9 mouse cellular contexts compared by ENCODE assay signal in the genomic region with DNA sequence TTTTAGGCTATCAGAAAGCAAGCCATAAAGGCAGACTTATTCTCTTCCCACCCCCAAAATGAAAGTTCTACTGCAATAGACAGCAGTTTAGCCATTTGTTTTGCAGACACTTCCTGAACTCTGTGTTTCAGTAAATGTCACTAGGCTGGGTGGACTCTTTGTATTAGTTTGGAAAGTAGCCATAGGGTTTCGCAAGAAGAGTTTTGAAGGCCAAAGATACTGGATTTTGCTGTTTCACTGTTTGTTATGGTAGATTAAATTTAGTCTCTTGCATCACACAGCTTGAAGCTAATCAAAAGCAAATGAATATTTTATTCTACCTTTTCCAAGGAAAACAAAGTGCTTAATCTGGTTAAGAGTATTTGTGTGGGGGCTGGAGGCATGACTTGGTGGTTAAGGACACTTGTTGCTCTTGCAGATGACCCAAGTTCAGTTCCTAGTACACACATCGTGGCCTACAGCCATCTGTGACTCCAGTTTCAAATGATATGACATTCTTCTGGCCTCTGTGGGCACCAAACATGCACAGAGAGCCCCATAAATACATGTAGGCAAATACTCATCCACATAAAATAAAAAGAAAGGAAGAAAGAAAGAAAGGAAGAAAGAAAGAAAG. TPM values are rescaled to one million over a fixed set of nuclear protein-coding genes. Genes with fewer than 3 reads are reported as not detected.
DNase-seq lines count a peak whose midpoint lies in the region; ATAC-seq and TF ChIP-seq lines count a peak whose summit lies in the region.
"Had no signal": no experiment of that assay in that cellular context is flagged by ENCODE, and none has a peak within 500 bp of the region (broad histone marks: within the 10 kb centered on the region; RNA-seq: fewer than 3 reads in every experiment).

No protein-coding gene starts in this region.

- H3K4me1 ChIP-seq in kidney, postnatal 0 days (replicated peaks; ENCODE audit: insufficient read depth, low read length) = no peaks in the 10 kb centered on the region
- no peaks in the 10 kb centered on the region for H3K4me1 ChIP-seq in hindbrain, embryonic 16.5 days (ENCODE audit: control insufficient read depth, insufficient read depth, low read depth, low read length)
- H3K4me1 ChIP-seq in midbrain, embryonic 10.5 days = no peaks in the 10 kb centered on the region

- DNase-seq in kidney, postnatal 0 days (ENCODE audit: low spot score) = peak; percentile 35
- DNase-seq in kidney, adult 11 months = no peak
- peak; percentile 97 for DNase-seq in adipocyte (ENCODE audit: low spot score)
- DNase-seq in gonadal fat pad, adult 2 months (ENCODE audit: low read depth) = peak; percentile 70
- peak; percentile 82 for DNase-seq in lung, postnatal 25 days (ENCODE audit: low spot score)
- no peak for DNase-seq in midbrain, embryonic 10.5 days (ENCODE audit: low spot score)
- DNase-seq: right cerebral cortex, postnatal 25 days had no signal

- 57% methylated on average over 2 of the region's 2 CpGs for WGBS in kidney, postnatal 0 days
- 75% methylated on average over 2 of the region's 2 CpGs for WGBS in hindbrain, embryonic 16.5 days
- WGBS in midbrain, embryonic 10.5 days = 86% methylated on average over 2 of the region's 2 CpGs

- no peak for ATAC-seq in kidney, postnatal 0 days (replicated peaks; ENCODE audit: low FRiP score, low read depth)
- no peak for ATAC-seq in hindbrain, embryonic 16.5 days

- no peak overlapping the region for H3K9ac ChIP-seq in kidney, postnatal 0 days (ENCODE audit: low read depth, low read length)
- no peak overlapping the region for H3K9ac ChIP-seq in hindbrain, embryonic 16.5 days (ENCODE audit: low read depth, low read length)
- H3K9ac ChIP-seq: hindbrain, embryonic 14.5 days had no signal

- no peak overlapping the region for H3K4me2 ChIP-seq in kidney, postnatal 0 days (ENCODE audit: low read length)
- no peak overlapping the region for H3K4me2 ChIP-seq in hindbrain, embryonic 16.5 days (ENCODE audit: low read length)
- H3K4me2 ChIP-seq: hindbrain, embryonic 14.5 days had no signal

- no peaks in the 10 kb centered on the region for H3K27me3 ChIP-seq in kidney, postnatal 0 days (ENCODE audit: insufficient read depth, low read length)
- H3K27me3 ChIP-seq in hindbrain, embryonic 16.5 days (replicated peaks; ENCODE audit: control insufficient read depth, insufficient read depth, low read length) = no peaks in the 10 kb centered on the region
- no peaks in the 10 kb centered on the region for H3K27me3 ChIP-seq in midbrain, embryonic 10.5 days (ENCODE audit: low read depth, poor library complexity, severe bottlenecking)

- H3K27ac ChIP-seq in kidney, postnatal 0 days = no peak overlapping the region
- H3K27ac ChIP-seq in hindbrain, embryonic 16.5 days (ENCODE audit: low read depth, low read length) = no peak overlapping the region
- no peak overlapping the region for H3K27ac ChIP-seq in midbrain, embryonic 10.5 days (replicated peaks)
- H3K27ac ChIP-seq: hindbrain, embryonic 14.5 days had no signal

- no peaks in the 10 kb centered on the region for H3K9me3 ChIP-seq in kidney, postnatal 0 days (replicated peaks; ENCODE audit: low read length)
- no peaks in the 10 kb centered on the region for H3K9me3 ChIP-seq in hindbrain, embryonic 16.5 days (ENCODE audit: control insufficient read depth, low read length)
- no peaks in the 10 kb centered on the region for H3K9me3 ChIP-seq in midbrain, embryonic 10.5 days (replicated peaks)

- no peaks in the 10 kb centered on the region for H3K36me3 ChIP-seq in kidney, postnatal 0 days (ENCODE audit: insufficient read depth, low read length)
- H3K36me3 ChIP-seq in hindbrain, embryonic 16.5 days (ENCODE audit: control insufficient read depth, insufficient read depth, low read length) = no peaks in the 10 kb centered on the region
- H3K36me3 ChIP-seq in midbrain, embryonic 10.5 days = no peaks in the 10 kb centered on the region

- TF ChIP-seq CTCF in kidney, postnatal 0 days (IDR thresholded peaks at IDR 0.05; ENCODE audit: low read depth) = no peak

- H3K4me3 ChIP-seq in kidney, postnatal 0 days (replicated peaks; ENCODE audit: low read depth, low read length) = no peak overlapping the region
- H3K4me3 ChIP-seq in hindbrain, embryonic 16.5 days (ENCODE audit: low read length) = no peak overlapping the region
- H3K4me3 ChIP-seq in midbrain, embryonic 10.5 days = no peak overlapping the region

RNA-seq across cellular contexts. Expression of gene Aox3, which starts 11.3 kb away (rescaled TPM):
- polyA plus RNA-seq in kidney, postnatal 0 days (2015; fragmentation: Nextera tagmentation; extraction: Ambion mirVana) = 3.8 and 4.2 TPM in 2 replicates
- polyA plus RNA-seq in gonadal fat pad, adult 2 months (2012; rRNA removed) = 1.1 and 1.5 TPM in 2 replicates
- polyA plus RNA-seq in hindbrain, embryonic 16.5 days (2015; fragmentation: Nextera tagmentation; extraction: Ambion mirVana) = 0.37 and 0.38 TPM in 2 replicates
- 0.12 and 0.24 TPM in 2 replicates for polyA plus RNA-seq in midbrain, embryonic 10.5 days (2016; fragmentation: Nextera tagmentation; extraction: Ambion mirVana)

Comparison
In these comparisons a context has a peak if more than half of its experiments do, and no peak if none do; other contexts are left out.
1. DNase-seq: peak in kidney, postnatal 0 days (single experiment), adipocyte (single experiment), gonadal fat pad, adult 2 months (single experiment) and lung, postnatal 25 days (single experiment); none in kidney, adult 11 months (single experiment) and midbrain, embryonic 10.5 days (single experiment).